Mouse (Mus musculus) embryonic facial prominence, embryonic 15.5 days (tissue): Measurements from ENCODE around the gene Ubox5. TPM values are rescaled to one million over a fixed set of nuclear protein-coding genes. Genes with fewer than 3 reads are reported as not detected.

ENCODE experiments used
- ATAC-seq: fragments of 200-750 bp; cut with Nextera tagmentation; 2 replicates; pipeline ENCODE4 v1.8.0; 2017; ENCODE audit warnings: low read depth, moderate TSS enrichment; ENCODE audit not compliant: insufficient number of reproducible peaks, low FRiP score, low TSS enrichment
- H3K27ac ChIP-seq: fragments of 300-500 bp; sonication (generic); replicated peaks from 2 replicates; pipeline ENCODE4 v1.5.1; 2015; ENCODE audit warnings: mild to moderate bottlenecking, inconsistent platforms
- H3K27me3 ChIP-seq: fragments of 300-500 bp; sonication (generic); 2 replicates; pipeline ENCODE4 v1.6.1; 2015; ENCODE audit warnings: inconsistent platforms
- H3K36me3 ChIP-seq: fragments of 300-500 bp; sonication (generic); 2 replicates; pipeline ENCODE4 v1.6.1; 2015; ENCODE audit warnings: mild to moderate bottlenecking, inconsistent platforms
- H3K4me1 ChIP-seq: fragments of 300-500 bp; sonication (generic); 2 replicates; pipeline ENCODE4 v1.6.1; 2015; ENCODE audit warnings: inconsistent platforms
- H3K4me2 ChIP-seq: fragments of 300-500 bp; sonication (generic); replicated peaks from 2 replicates; pipeline ENCODE4 v1.6.1; 2015; ENCODE audit warnings: mild to moderate bottlenecking, inconsistent platforms
- H3K4me3 ChIP-seq: fragments of 300-500 bp; sonication (generic); replicated peaks from 2 replicates; pipeline ENCODE4 v1.5.1; 2015; ENCODE audit warnings: mild to moderate bottlenecking, inconsistent platforms
- H3K9ac ChIP-seq: fragments of 300-500 bp; sonication (generic); 2 replicates; pipeline ENCODE4 v1.6.1; 2015; ENCODE audit warnings: inconsistent platforms
- H3K9me3 ChIP-seq: fragments of 300-500 bp; sonication (generic); replicated peaks from 2 replicates; pipeline ENCODE4 v1.6.1; 2016; ENCODE audit warnings: inconsistent platforms
- WGBS: fragments of 180-500 bp; shearing (Covaris S2); methylation state at CpG from one replicate; pipeline ENCODE4 v1.1.7; 2015; 5-methylcytosine and 5-hydroxymethylcytosine counted together
- polyA plus RNA-seq: library from polyadenylated mRNA; unstranded; fragments of >200 nt; fragmentation: Nextera tagmentation; extraction: Ambion mirVana; gene quantifications from 2 replicates; pipeline ENCODE4 v1.2.1, GENCODE M21; 2015

Gene Ubox5
- polyA plus RNA-seq, 1 experiment from 2014 or later = 11.8 TPM

DNA sequence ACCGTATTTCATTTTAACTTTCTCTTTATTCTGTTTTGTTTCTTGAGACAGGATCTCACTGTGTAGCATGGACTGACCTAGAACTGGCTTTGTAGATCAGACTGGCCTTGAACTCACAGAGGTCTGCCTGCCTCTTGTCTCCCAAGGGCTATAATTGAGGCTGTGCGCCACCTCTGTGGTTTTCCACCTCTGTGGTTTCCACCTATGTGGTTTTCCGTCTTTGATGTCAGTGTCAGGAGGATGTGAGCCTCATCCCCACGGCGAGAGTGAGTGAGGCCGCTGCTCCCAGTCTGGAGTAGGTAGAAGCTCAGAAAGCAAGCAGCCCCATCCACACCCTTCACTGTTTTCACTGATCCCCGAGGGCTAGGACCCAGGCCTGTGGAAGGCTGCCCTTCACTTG, 75.0 kb downstream of the Ubox5 start:
- no peak for ATAC-seq
- 84% methylated on average over 7 of the region's 7 CpGs for WGBS
- no peaks in the 10 kb centered on the region for H3K4me1 ChIP-seq
- H3K4me3 ChIP-seq = no peak overlapping the region
- H3K9ac ChIP-seq = no peak overlapping the region
- H3K27me3 ChIP-seq = no peaks in the 10 kb centered on the region
- H3K36me3 ChIP-seq = peaks cover 77% of the 10 kb centered on the region
- no peak overlapping the region for H3K4me2 ChIP-seq
- no peak overlapping the region for H3K27ac ChIP-seq
- no peaks in the 10 kb centered on the region for H3K9me3 ChIP-seq

- Histone ChIP-seq H3K4me1 (no peaks in the 10 kb centered on the region), H3K27me3 (no peaks in the 10 kb centered on the region), H3K27ac (no peak overlapping the region), H3K36me3 (peaks cover 93% of the 10 kb centered on the region), H3K4me2 (no peak overlapping the region), H3K9me3 (no peaks in the 10 kb centered on the region), H3K9ac (no peak overlapping the region), H3K4me3 (no peak overlapping the region)
- ATAC-seq = no peak
- 85% methylated on average over 8 of the region's 8 CpGs for WGBS
These were observed 82.9 kb downstream of the Ubox5 start for GRCm38 (mm10) chr2:130546957-130547356.

GRCm38 (mm10) chr2:130540266-130540665, 89.6 kb downstream of the Ubox5 start:
- H3K36me3 ChIP-seq = peaks cover 93% of the 10 kb centered on the region
- H3K4me1 ChIP-seq = no peaks in the 10 kb centered on the region
- no peak overlapping the region for H3K4me2 ChIP-seq
- H3K4me3 ChIP-seq = no peak overlapping the region
- H3K9me3 ChIP-seq = no peaks in the 10 kb centered on the region
- H3K27me3 ChIP-seq = no peaks in the 10 kb centered on the region
- H3K27ac ChIP-seq = no peak overlapping the region
- no peak overlapping the region for H3K9ac ChIP-seq
- WGBS = 90% methylated on average over 9 of the region's 9 CpGs
- ATAC-seq = no peak

Other genes starting within 250 kb of the Ubox5 start
- 123 and 141 TPM in 2 replicates for gene Cpxm1, start 232.5 kb downstream of the Ubox5 start, polyA plus RNA-seq
- not detected in 2 replicates for gene Gm28372, start 224.8 kb downstream of the Ubox5 start, polyA plus RNA-seq
- 0.24 TPM in 1 of 2 replicates, not detected in the other for gene 1700020A23Rik, start 224.8 kb downstream of the Ubox5 start, polyA plus RNA-seq
- gene Tmem239, start 223.6 kb downstream of the Ubox5 start, polyA plus RNA-seq = not detected in 2 replicates
- gene Vps16, start 205.7 kb downstream of the Ubox5 start, polyA plus RNA-seq = 84.4 and 103 TPM in 2 replicates
- gene Pced1a, start 205.3 kb downstream of the Ubox5 start, polyA plus RNA-seq = 19.5 and 20.0 TPM in 2 replicates
- gene Ptpra, start 179.8 kb downstream of the Ubox5 start, polyA plus RNA-seq = 108 TPM in 2 replicates
- gene Mrps26, start 66.3 kb downstream of the Ubox5 start, polyA plus RNA-seq = 98.9 and 102 TPM in 2 replicates
- gene Oxt, start 53.9 kb downstream of the Ubox5 start, polyA plus RNA-seq = not detected in 2 replicates
- 0.53 TPM in 1 of 2 replicates, not detected in the other for gene Avp, start 47.5 kb downstream of the Ubox5 start, polyA plus RNA-seq
- 12.5 and 13.4 TPM in 2 replicates for gene Fastkd5, start within 50 bp of the Ubox5 start, polyA plus RNA-seq
- 6.1 and 6.7 TPM in 2 replicates for gene Lzts3, start 12.8 kb upstream of the Ubox5 start, polyA plus RNA-seq
- gene Ddrgk1, start 34.6 kb upstream of the Ubox5 start, polyA plus RNA-seq = 76.8 and 77.8 TPM in 2 replicates
- gene Itpa, start 37.6 kb upstream of the Ubox5 start, polyA plus RNA-seq = 96.6 and 101 TPM in 2 replicates
- gene Slc4a11, start 67.5 kb upstream of the Ubox5 start, polyA plus RNA-seq = 4.7 and 5.4 TPM in 2 replicates